In the genomic region with DNA sequence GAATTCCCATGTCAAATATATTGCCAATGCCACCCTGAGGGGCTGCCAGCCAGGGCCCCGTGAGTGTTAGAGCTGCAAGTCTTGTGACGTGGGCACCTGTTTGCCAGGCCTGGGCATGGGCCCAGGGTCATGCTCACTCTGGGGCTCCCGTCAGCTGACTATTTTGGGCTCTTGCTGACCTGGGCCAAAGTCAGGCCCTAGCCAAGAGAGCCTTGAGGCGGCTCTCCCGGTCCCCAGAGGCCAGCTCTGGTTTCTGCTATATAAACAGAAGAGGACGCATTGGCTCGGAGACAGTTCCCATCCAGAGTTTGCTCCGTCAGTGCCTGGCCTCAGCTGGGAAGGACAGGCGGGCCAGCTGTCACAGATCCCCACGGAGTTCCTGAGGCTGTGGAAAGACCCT, we compare ENCODE assay signal across 8 mouse cellular contexts. TPM values are rescaled to one million over a fixed set of nuclear protein-coding genes. Genes with fewer than 3 reads are reported as not detected.
DNase-seq lines count a peak whose midpoint lies in the region; ATAC-seq and TF ChIP-seq lines count a peak whose summit lies in the region.

No protein-coding gene starts in this region.

- no peaks in the 10 kb centered on the region for H3K9me3 ChIP-seq in kidney, embryonic 14.5 days (ENCODE audit: control insufficient read depth, low read length)
- H3K9me3 ChIP-seq in forebrain, embryonic 12.5 days = no peaks in the 10 kb centered on the region
- no peaks in the 10 kb centered on the region for H3K9me3 ChIP-seq in forebrain, embryonic 14.5 days (replicated peaks; ENCODE audit: control insufficient read depth, low read length)
- H3K9me3 ChIP-seq in neural tube, embryonic 15.5 days (replicated peaks) = no peaks in the 10 kb centered on the region

- H3K27ac ChIP-seq in left cerebral cortex, adult 2 months = peak overlapping the region; percentile 59
- peak overlapping the region; percentile 91 for H3K27ac ChIP-seq in heart, adult 2 months
- 0 out of 2 replicates have a peak overlapping the region, but pooled peaks have one; percentile 6 for H3K27ac ChIP-seq in kidney, embryonic 14.5 days (ENCODE audit: low read depth, low read length)
- no peak overlapping the region for H3K27ac ChIP-seq in forebrain, embryonic 12.5 days
- H3K27ac ChIP-seq in forebrain, embryonic 14.5 days (ENCODE audit: low read depth, low read length) = no peak overlapping the region
- no peak overlapping the region for H3K27ac ChIP-seq in neural tube, embryonic 15.5 days (replicated peaks)

- no peak for DNase-seq in left cerebral cortex, adult 2 months (ENCODE audit: extremely low spot score in 1 of 2, low spot score in 2 of 2)
- no peak for DNase-seq in left cerebral cortex, adult 18-20 months (ENCODE audit: low spot score in 2 of 2)
- DNase-seq in heart, adult 2 months = peak; percentile 84 to 92
- DNase-seq in skeletal muscle tissue, adult 2 months (ENCODE audit: low read depth, low spot score) = peak; percentile 99
- no peak for DNase-seq in forebrain, embryonic 14.5 days (ENCODE audit: low spot score)

- no peak for TF ChIP-seq CTCF in left cerebral cortex, adult 2 months (IDR thresholded peaks at IDR 0.05)
- no peak; the same call in 1 of the 2 replicates for TF ChIP-seq CTCF in heart, adult 2 months (IDR thresholded peaks at IDR 0.05)

- 13% methylated on average over 10 of the region's 10 CpGs for WGBS in heart, adult 2 months
- 44% methylated on average over 10 of the region's 10 CpGs for WGBS in kidney, embryonic 14.5 days
- WGBS in forebrain, embryonic 12.5 days = 70% methylated on average over 10 of the region's 10 CpGs
- WGBS in forebrain, embryonic 14.5 days = 81% methylated on average over 10 of the region's 10 CpGs
- 60% methylated on average over 10 of the region's 10 CpGs for WGBS in neural tube, embryonic 15.5 days

- no peak overlapping the region for H3K4me3 ChIP-seq in left cerebral cortex, adult 2 months
- no peak overlapping the region for H3K4me3 ChIP-seq in heart, adult 2 months
- H3K4me3 ChIP-seq in kidney, embryonic 14.5 days (ENCODE audit: low read length) = no peak overlapping the region
- no peak overlapping the region for H3K4me3 ChIP-seq in forebrain, embryonic 12.5 days (replicated peaks)
- H3K4me3 ChIP-seq in forebrain, embryonic 14.5 days (ENCODE audit: low read depth, low read length) = no peak overlapping the region
- H3K4me3 ChIP-seq in neural tube, embryonic 15.5 days (replicated peaks) = no peak overlapping the region

- no peak overlapping the region for H3K4me2 ChIP-seq in kidney, embryonic 14.5 days (replicated peaks; ENCODE audit: low read depth, low read length)
- H3K4me2 ChIP-seq in forebrain, embryonic 12.5 days = no peak overlapping the region
- no peak overlapping the region for H3K4me2 ChIP-seq in forebrain, embryonic 14.5 days (ENCODE audit: low read length)
- no peak overlapping the region for H3K4me2 ChIP-seq in neural tube, embryonic 15.5 days

- H3K79me2 ChIP-seq in heart, adult 2 months (replicated peaks; ENCODE audit: control insufficient read depth, insufficient read depth, low read length) = no peaks in the 10 kb centered on the region

- peaks cover 18% of the 10 kb centered on the region for H3K4me1 ChIP-seq in heart, adult 2 months (ENCODE audit: control insufficient read depth, insufficient read depth, low read length)
- no peaks in the 10 kb centered on the region; the same call in 1 of the 2 replicates for H3K4me1 ChIP-seq in kidney, embryonic 14.5 days (ENCODE audit: control insufficient read depth, insufficient read depth, low read length)
- H3K4me1 ChIP-seq in forebrain, embryonic 12.5 days = peaks cover 3% of the 10 kb centered on the region; the same call in 1 of the 2 replicates
- no peaks in the 10 kb centered on the region for H3K4me1 ChIP-seq in forebrain, embryonic 14.5 days (ENCODE audit: control insufficient read depth, insufficient read depth, low read length)
- peaks cover 4% of the 10 kb centered on the region; the same call in 1 of the 2 replicates for H3K4me1 ChIP-seq in neural tube, embryonic 15.5 days

- peak overlapping the region; percentile 74 for H3K9ac ChIP-seq in heart, adult 2 months (ENCODE audit: low read depth, low read length)
- H3K9ac ChIP-seq in kidney, embryonic 14.5 days (ENCODE audit: low read depth, low read length) = no peak overlapping the region
- no peak overlapping the region for H3K9ac ChIP-seq in forebrain, embryonic 12.5 days
- no peak overlapping the region for H3K9ac ChIP-seq in forebrain, embryonic 14.5 days (ENCODE audit: low read length)
- no peak overlapping the region for H3K9ac ChIP-seq in neural tube, embryonic 15.5 days (replicated peaks)

- intact Hi-C loops in left cerebral cortex, adult 2 months (cut with DNase I) = no loop called here
- intact Hi-C loops in heart, adult 2 months (cut with DNase I) = no loop called here

- TF ChIP-seq POLR2A in heart, adult 2 months (IDR thresholded peaks at IDR 0.05; ENCODE audit: insufficient read depth, low read depth, low read length) = peak; percentile 85

- TF ChIP-seq EP300 in heart, adult 2 months (IDR thresholded peaks at IDR 0.05; ENCODE audit: insufficient read depth, low read depth, low read length) = peak; percentile 97

- H3K27me3 ChIP-seq in heart, adult 2 months (ENCODE audit: control insufficient read depth, insufficient read depth, low read length) = no peaks in the 10 kb centered on the region
- no peaks in the 10 kb centered on the region for H3K27me3 ChIP-seq in kidney, embryonic 14.5 days (ENCODE audit: control insufficient read depth, insufficient read depth, low read length)
- peaks cover 21% of the 10 kb centered on the region for H3K27me3 ChIP-seq in forebrain, embryonic 12.5 days
- H3K27me3 ChIP-seq in forebrain, embryonic 14.5 days (replicated peaks; ENCODE audit: control insufficient read depth, insufficient read depth, low read length) = no peaks in the 10 kb centered on the region
- H3K27me3 ChIP-seq in neural tube, embryonic 15.5 days (replicated peaks) = peaks cover 10% of the 10 kb centered on the region

- no peaks in the 10 kb centered on the region for H3K36me3 ChIP-seq in heart, adult 2 months (ENCODE audit: control insufficient read depth, insufficient read depth, low read length)
- H3K36me3 ChIP-seq in kidney, embryonic 14.5 days (ENCODE audit: control insufficient read depth, insufficient read depth, low read length) = no peaks in the 10 kb centered on the region
- no peaks in the 10 kb centered on the region for H3K36me3 ChIP-seq in forebrain, embryonic 12.5 days (replicated peaks)
- no peaks in the 10 kb centered on the region for H3K36me3 ChIP-seq in forebrain, embryonic 14.5 days (ENCODE audit: control insufficient read depth, insufficient read depth, low read length)
- H3K36me3 ChIP-seq in neural tube, embryonic 15.5 days = no peaks in the 10 kb centered on the region

- ATAC-seq in kidney, embryonic 14.5 days (ENCODE audit: low FRiP score, low TSS enrichment) = no peak
- ATAC-seq in forebrain, embryonic 12.5 days (ENCODE audit: low FRiP score) = no peak
- no peak for ATAC-seq in forebrain, embryonic 14.5 days
- ATAC-seq in neural tube, embryonic 15.5 days (ENCODE audit: low FRiP score) = no peak

RNA-seq across cellular contexts. Expression of gene Nr4a1, which starts 6.3 kb away (rescaled TPM):
- 100 to 1,000 TPM; 155 to 210 TPM for total RNA-seq in left cerebral cortex, adult 2 months (2021)
- total RNA-seq in left cerebral cortex, adult 18-20 months (2021) = 100 to 1,000 TPM; 171 to 181 TPM
- total RNA-seq in heart, adult 2 months (2021) = 10 to 100 TPM; 12.1 to 45.3 TPM
- polyA plus RNA-seq in heart, adult 2 months (2012; rRNA removed) = 17.0 and 23.8 TPM in 2 replicates
- polyA plus RNA-seq in kidney, embryonic 14.5 days (2014; fragmentation: Nextera tagmentation; extraction: Ambion mirVana) = 4.5 and 5.0 TPM in 2 replicates
- 2.9 and 3.6 TPM in 2 replicates for polyA plus RNA-seq in forebrain, embryonic 12.5 days (2016; fragmentation: Nextera tagmentation; extraction: Ambion mirVana)
- 2.1 and 2.9 TPM in 2 replicates for polyA plus RNA-seq in forebrain, embryonic 14.5 days (2014; fragmentation: Nextera tagmentation; extraction: Ambion mirVana)
- 7.9 and 10.6 TPM in 2 replicates for polyA plus RNA-seq in neural tube, embryonic 15.5 days (2015; fragmentation: Nextera tagmentation; extraction: Ambion mirVana)

RNA-seq across cellular contexts. Expression of gene Atg101, which starts 23.7 kb away (rescaled TPM):
- 10 to 100 TPM; 41.9 to 44.5 TPM for total RNA-seq in left cerebral cortex, adult 2 months (2021)
- total RNA-seq in left cerebral cortex, adult 18-20 months (2021) = 10 to 100 TPM; 45.5 to 53.6 TPM
- total RNA-seq in heart, adult 2 months (2021) = 10 to 100 TPM; 21.2 to 22.4 TPM
- 26.4 and 29.3 TPM in 2 replicates for polyA plus RNA-seq in heart, adult 2 months (2012; rRNA removed)
- polyA plus RNA-seq in kidney, embryonic 14.5 days (2014; fragmentation: Nextera tagmentation; extraction: Ambion mirVana) = 71.8 and 76.5 TPM in 2 replicates
- 61.9 and 63.2 TPM in 2 replicates for polyA plus RNA-seq in forebrain, embryonic 12.5 days (2016; fragmentation: Nextera tagmentation; extraction: Ambion mirVana)
- polyA plus RNA-seq in forebrain, embryonic 14.5 days (2014; fragmentation: Nextera tagmentation; extraction: Ambion mirVana) = 82.3 and 83.1 TPM in 2 replicates
- 77.2 TPM in 2 replicates for polyA plus RNA-seq in neural tube, embryonic 15.5 days (2015; fragmentation: Nextera tagmentation; extraction: Ambion mirVana)

RNA-seq across cellular contexts. Expression of gene 6030408B16Rik, which starts 32.6 kb away (rescaled TPM):
- total RNA-seq in left cerebral cortex, adult 2 months (2021) = under 1 TPM; 0.30 to 0.41 TPM
- total RNA-seq in left cerebral cortex, adult 18-20 months (2021) = under 1 TPM; 0.40 to 0.42 TPM
- total RNA-seq in heart, adult 2 months (2021) = 1 to 10 TPM in 1 of 2 experiments, under 1 TPM in 1; 0.70 to 1.1 TPM
- polyA plus RNA-seq in heart, adult 2 months (2012; rRNA removed) = 2.5 and 6.3 TPM in 2 replicates
- polyA plus RNA-seq in kidney, embryonic 14.5 days (2014; fragmentation: Nextera tagmentation; extraction: Ambion mirVana) = 25.8 and 28.2 TPM in 2 replicates
- polyA plus RNA-seq in forebrain, embryonic 12.5 days (2016; fragmentation: Nextera tagmentation; extraction: Ambion mirVana) = 0.27 and 0.28 TPM in 2 replicates
- polyA plus RNA-seq in forebrain, embryonic 14.5 days (2014; fragmentation: Nextera tagmentation; extraction: Ambion mirVana) = 0.25 TPM in 2 replicates
- 0.44 and 0.63 TPM in 2 replicates for polyA plus RNA-seq in neural tube, embryonic 15.5 days (2015; fragmentation: Nextera tagmentation; extraction: Ambion mirVana)

RNA-seq across cellular contexts. Expression of gene Grasp, which starts 36.4 kb away (rescaled TPM):
- total RNA-seq in left cerebral cortex, adult 2 months (2021) = 100 to 1,000 TPM in 1 of 2 experiments, 10 to 100 TPM in 1; 89.7 to 107 TPM
- 100 to 1,000 TPM in 1 of 2 experiments, 10 to 100 TPM in 1; 77.7 to 111 TPM for total RNA-seq in left cerebral cortex, adult 18-20 months (2021)
- total RNA-seq in heart, adult 2 months (2021) = 10 to 100 TPM; 10.9 to 11.5 TPM
- 7.4 and 7.6 TPM in 2 replicates for polyA plus RNA-seq in heart, adult 2 months (2012; rRNA removed)
- polyA plus RNA-seq in kidney, embryonic 14.5 days (2014; fragmentation: Nextera tagmentation; extraction: Ambion mirVana) = 5.0 and 5.7 TPM in 2 replicates
- polyA plus RNA-seq in forebrain, embryonic 12.5 days (2016; fragmentation: Nextera tagmentation; extraction: Ambion mirVana) = 4.1 and 4.7 TPM in 2 replicates
- 0.93 and 1.0 TPM in 2 replicates for polyA plus RNA-seq in forebrain, embryonic 14.5 days (2014; fragmentation: Nextera tagmentation; extraction: Ambion mirVana)
- polyA plus RNA-seq in neural tube, embryonic 15.5 days (2015; fragmentation: Nextera tagmentation; extraction: Ambion mirVana) = 2.2 and 2.5 TPM in 2 replicates

Comparison
In these comparisons a context has a peak if more than half of its experiments do, and no peak if none do; other contexts are left out.
1. DNase-seq: peak in heart, adult 2 months (2 of 2) and skeletal muscle tissue, adult 2 months (single experiment); none in left cerebral cortex, adult 2 months (0 of 2), left cerebral cortex, adult 18-20 months (0 of 2) and forebrain, embryonic 14.5 days (single experiment).
2. H3K27ac ChIP-seq: peak in left cerebral cortex, adult 2 months (single experiment), heart, adult 2 months (single experiment) and kidney, embryonic 14.5 days (single experiment); none in forebrain, embryonic 12.5 days (single experiment), forebrain, embryonic 14.5 days (single experiment) and neural tube, embryonic 15.5 days (single experiment).